Mouse (Mus musculus): ENCODE data around the gene Immp2l. TPM values are rescaled to one million over a fixed set of nuclear protein-coding genes. Genes with fewer than 3 reads are reported as not detected.

Immp2l gene
- polyA plus RNA-seq, 1 experiment from 2014 or later = 11.3 TPM

GRCm38 (mm10) chr12:41486331-41486730 is 462.4 kb downstream of the Immp2l start, which contains the start of gene Lrrn3:
TSS of gene Lrrn3 (minus strand) at chr12:41486431.
- peak within 1 kb of the TSS; percentile 51 for H3K9ac ChIP-seq (replicated peaks)
- 95% methylated on average over 1 of the region's 1 CpGs for WGBS
- H3K9me3 ChIP-seq = no peaks in the 10 kb centered on the region
- H3K4me3 ChIP-seq (replicated peaks) = peak within 1 kb of the TSS; percentile 41
- H3K4me1 ChIP-seq (replicated peaks) = peaks cover 30% of the 10 kb centered on the region
- no peak within 1 kb of the TSS for H3K27ac ChIP-seq
- ATAC-seq (ENCODE audit: insufficient number of reproducible peaks, insufficient read depth, low FRiP score, low TSS enrichment, low read depth) = no peak
- H3K27me3 ChIP-seq = no peaks in the 10 kb centered on the region; the same call in 1 of the 2 replicates
- H3K4me2 ChIP-seq = peak within 1 kb of the TSS; percentile 63
- no peaks in the 10 kb centered on the region for H3K36me3 ChIP-seq

- ATAC-seq (ENCODE audit: insufficient number of reproducible peaks, insufficient read depth, low FRiP score, low TSS enrichment, low read depth) = no peak
- Histone ChIP-seq H3K4me3 (replicated peaks) (no peak overlapping the region), H3K27ac (no peak overlapping the region), H3K9me3 (no peaks in the 10 kb centered on the region), H3K36me3 (no peaks in the 10 kb centered on the region), H3K4me2 (no peak overlapping the region), H3K9ac (replicated peaks) (no peak overlapping the region), H3K27me3 (no peaks in the 10 kb centered on the region; the same call in 1 of the 2 replicates), H3K4me1 (replicated peaks) (peaks cover 30% of the 10 kb centered on the region)
- 17% methylated on average over 5 of the region's 5 CpGs for WGBS
Observed at GRCm38 (mm10) chr12:41487005-41487404, 463.1 kb downstream of the Immp2l start.

- Histone ChIP-seq H3K9ac (replicated peaks) (no peak overlapping the region), H3K4me3 (replicated peaks) (no peak overlapping the region), H3K36me3 (no peaks in the 10 kb centered on the region), H3K4me1 (replicated peaks) (0 out of 2 replicates have a peak, but pooled peaks cover 2% of the 10 kb centered on the region), H3K9me3 (no peaks in the 10 kb centered on the region), H3K27ac (no peak overlapping the region), H3K4me2 (0 out of 2 replicates have a peak overlapping the region, but pooled peaks have one; percentile 2), H3K27me3 (no peaks in the 10 kb centered on the region)
- no peak for ATAC-seq (ENCODE audit: insufficient number of reproducible peaks, insufficient read depth, low FRiP score, low TSS enrichment, low read depth)
- WGBS = 38% methylated on average over 10 of the region's 10 CpGs
Observed at GRCm38 (mm10) chr12:41494620-41495019, 470.7 kb downstream of the Immp2l start.

- H3K9me3 ChIP-seq = no peaks in the 10 kb centered on the region
- H3K4me1 ChIP-seq (replicated peaks) = no peaks in the 10 kb centered on the region
- no peak overlapping the region for H3K4me2 ChIP-seq
- no peak overlapping the region for H3K9ac ChIP-seq (replicated peaks)
- no peak overlapping the region for H3K4me3 ChIP-seq (replicated peaks)
- 58% methylated on average over 9 of the region's 9 CpGs for WGBS
- H3K27me3 ChIP-seq = no peaks in the 10 kb centered on the region
- no peak for ATAC-seq (ENCODE audit: insufficient number of reproducible peaks, insufficient read depth, low FRiP score, low TSS enrichment, low read depth)
- H3K36me3 ChIP-seq = no peaks in the 10 kb centered on the region
- H3K27ac ChIP-seq = no peak overlapping the region
Observed at GRCm38 (mm10) chr12:41500049-41500820, 476.3 kb downstream of the Immp2l start.

- Histone ChIP-seq H3K36me3 (no peaks in the 10 kb centered on the region), H3K27ac (no peak overlapping the region), H3K9me3 (no peaks in the 10 kb centered on the region), H3K4me2 (no peak overlapping the region), H3K9ac (replicated peaks) (no peak overlapping the region), H3K4me1 (replicated peaks) (no peaks in the 10 kb centered on the region), H3K4me3 (replicated peaks) (no peak overlapping the region), H3K27me3 (no peaks in the 10 kb centered on the region)
- WGBS = 85% methylated on average over 4 of the region's 4 CpGs
- no peak for ATAC-seq (ENCODE audit: insufficient number of reproducible peaks, insufficient read depth, low FRiP score, low TSS enrichment, low read depth)
Observed at GRCm38 (mm10) chr12:41508610-41509009, 484.7 kb downstream of the Immp2l start.

- Histone ChIP-seq H3K4me1 (replicated peaks) (no peaks in the 10 kb centered on the region), H3K27me3 (no peaks in the 10 kb centered on the region), H3K4me2 (no peak overlapping the region), H3K9me3 (no peaks in the 10 kb centered on the region), H3K27ac (no peak overlapping the region), H3K9ac (replicated peaks) (no peak overlapping the region), H3K4me3 (replicated peaks) (no peak overlapping the region), H3K36me3 (no peaks in the 10 kb centered on the region)
- 84% methylated on average over 3 of the region's 3 CpGs for WGBS
- ATAC-seq (ENCODE audit: insufficient number of reproducible peaks, insufficient read depth, low FRiP score, low TSS enrichment, low read depth) = no peak
Observed at GRCm38 (mm10) chr12:41510588-41510987, 486.7 kb downstream of the Immp2l start.

- no peak overlapping the region for H3K9ac ChIP-seq (replicated peaks)
- no peaks in the 10 kb centered on the region for H3K9me3 ChIP-seq
- H3K27me3 ChIP-seq = no peaks in the 10 kb centered on the region
- no peak overlapping the region for H3K4me3 ChIP-seq (replicated peaks)
- H3K4me1 ChIP-seq (replicated peaks) = no peaks in the 10 kb centered on the region
- no peak for ATAC-seq (ENCODE audit: insufficient number of reproducible peaks, insufficient read depth, low FRiP score, low TSS enrichment, low read depth)
- H3K36me3 ChIP-seq = no peaks in the 10 kb centered on the region
- no peak overlapping the region for H3K27ac ChIP-seq
- H3K4me2 ChIP-seq = no peak overlapping the region
- WGBS = 62% methylated on average over 5 of the region's 5 CpGs
Observed at GRCm38 (mm10) chr12:41518897-41519296, 495.0 kb downstream of the Immp2l start.

GRCm38 (mm10) chr12:41520326-41520725 is 496.4 kb downstream of the Immp2l start:
- H3K4me1 ChIP-seq (replicated peaks) = no peaks in the 10 kb centered on the region
- H3K4me3 ChIP-seq (replicated peaks) = no peak overlapping the region
- WGBS = 79% methylated on average over 2 of the region's 2 CpGs
- H3K27ac ChIP-seq = no peak overlapping the region
- H3K9ac ChIP-seq (replicated peaks) = no peak overlapping the region
- H3K9me3 ChIP-seq = no peaks in the 10 kb centered on the region
- no peaks in the 10 kb centered on the region for H3K36me3 ChIP-seq
- no peaks in the 10 kb centered on the region for H3K27me3 ChIP-seq
- no peak overlapping the region for H3K4me2 ChIP-seq
- no peak for ATAC-seq (ENCODE audit: insufficient number of reproducible peaks, insufficient read depth, low FRiP score, low TSS enrichment, low read depth)

- Histone ChIP-seq H3K4me2 (no peak overlapping the region), H3K9me3 (no peaks in the 10 kb centered on the region), H3K27me3 (no peaks in the 10 kb centered on the region), H3K9ac (replicated peaks) (no peak overlapping the region), H3K36me3 (no peaks in the 10 kb centered on the region), H3K4me3 (replicated peaks) (no peak overlapping the region), H3K27ac (no peak overlapping the region), H3K4me1 (replicated peaks) (no peaks in the 10 kb centered on the region)
- no peak for ATAC-seq (ENCODE audit: insufficient number of reproducible peaks, insufficient read depth, low FRiP score, low TSS enrichment, low read depth)
- 83% methylated on average over 2 of the region's 2 CpGs for WGBS
Observed at GRCm38 (mm10) chr12:41521671-41522070, 497.8 kb downstream of the Immp2l start.

GRCm38 (mm10) chr12:41526688-41527087 is 502.8 kb downstream of the Immp2l start:
- no peak overlapping the region for H3K4me3 ChIP-seq (replicated peaks)
- no peak overlapping the region for H3K4me2 ChIP-seq
- H3K9me3 ChIP-seq = no peaks in the 10 kb centered on the region
- H3K27me3 ChIP-seq = no peaks in the 10 kb centered on the region
- 75% methylated on average over 2 of the region's 2 CpGs for WGBS
- no peaks in the 10 kb centered on the region for H3K36me3 ChIP-seq
- no peak for ATAC-seq (ENCODE audit: insufficient number of reproducible peaks, insufficient read depth, low FRiP score, low TSS enrichment, low read depth)
- no peaks in the 10 kb centered on the region for H3K4me1 ChIP-seq (replicated peaks)
- H3K27ac ChIP-seq = no peak overlapping the region
- no peak overlapping the region for H3K9ac ChIP-seq (replicated peaks)

- H3K4me3 ChIP-seq (replicated peaks) = no peak overlapping the region
- H3K9me3 ChIP-seq = no peaks in the 10 kb centered on the region
- no peak overlapping the region for H3K4me2 ChIP-seq
- 71% methylated on average over 4 of the region's 4 CpGs for WGBS
- no peaks in the 10 kb centered on the region for H3K4me1 ChIP-seq (replicated peaks)
- no peak overlapping the region for H3K27ac ChIP-seq
- no peak; the same call in 1 of the 2 replicates for ATAC-seq (ENCODE audit: insufficient number of reproducible peaks, insufficient read depth, low FRiP score, low TSS enrichment, low read depth)
- H3K36me3 ChIP-seq = no peaks in the 10 kb centered on the region
- H3K9ac ChIP-seq (replicated peaks) = no peak overlapping the region
- no peaks in the 10 kb centered on the region for H3K27me3 ChIP-seq
Observed at GRCm38 (mm10) chr12:41528410-41528809, 504.5 kb downstream of the Immp2l start.

- Histone ChIP-seq H3K27ac (no peak overlapping the region), H3K4me2 (no peak overlapping the region), H3K4me1 (replicated peaks) (no peaks in the 10 kb centered on the region), H3K27me3 (no peaks in the 10 kb centered on the region), H3K9ac (replicated peaks) (no peak overlapping the region), H3K36me3 (no peaks in the 10 kb centered on the region), H3K9me3 (no peaks in the 10 kb centered on the region), H3K4me3 (replicated peaks) (no peak overlapping the region)
- ATAC-seq (ENCODE audit: insufficient number of reproducible peaks, insufficient read depth, low FRiP score, low TSS enrichment, low read depth) = no peak
- 88% methylated on average over 5 of the region's 5 CpGs for WGBS
Observed at GRCm38 (mm10) chr12:41539989-41540388, 516.1 kb downstream of the Immp2l start.

Data from limb, embryonic 12.5 days (tissue).